Mouse (Mus musculus) heart, embryonic 13.5 days (tissue): ENCODE measurements around the gene Fgf18. TPM values are rescaled to one million over a fixed set of nuclear protein-coding genes. Genes with fewer than 3 reads are reported as not detected.

Experiments
- ATAC-seq: fragments of 200-750 bp; cut with Nextera tagmentation; 2 replicates; pipeline ENCODE4 v1.8.0; 2017; ENCODE audit warnings: moderate TSS enrichment; ENCODE audit not compliant: insufficient number of reproducible peaks, low FRiP score, low TSS enrichment; ENCODE audit errors: extremely low read depth
- H3K27ac ChIP-seq: fragments of 300-500 bp; sonication (generic); replicated peaks from 2 replicates; pipeline ENCODE4 v1.5.1; 2015; ENCODE audit warnings: moderate library complexity, mild to moderate bottlenecking, inconsistent platforms
- H3K27me3 ChIP-seq: fragments of 300-500 bp; sonication (generic); replicated peaks from 2 replicates; pipeline ENCODE4 v1.6.1; 2015; ENCODE audit warnings: mild to moderate bottlenecking, inconsistent platforms
- H3K36me3 ChIP-seq: fragments of 300-500 bp; sonication (generic); 2 replicates; pipeline ENCODE4 v1.6.1; 2015; ENCODE audit warnings: mild to moderate bottlenecking, inconsistent platforms
- H3K4me1 ChIP-seq: fragments of 300-500 bp; sonication (generic); 2 replicates; pipeline ENCODE4 v1.6.1; 2015; ENCODE audit warnings: inconsistent platforms
- H3K4me2 ChIP-seq: fragments of 300-500 bp; sonication (generic); 2 replicates; pipeline ENCODE4 v1.6.1; 2015; ENCODE audit warnings: inconsistent platforms, mild to moderate bottlenecking, moderate library complexity
- H3K4me3 ChIP-seq: fragments of 300-500 bp; sonication (generic); 2 replicates; pipeline ENCODE4 v1.5.1; 2015; ENCODE audit warnings: moderate library complexity, mild to moderate bottlenecking, inconsistent platforms
- H3K9ac ChIP-seq: fragments of 300-500 bp; sonication (generic); 2 replicates; pipeline ENCODE4 v1.6.1; 2015; ENCODE audit warnings: inconsistent platforms, mild to moderate bottlenecking, moderate library complexity
- H3K9me3 ChIP-seq: fragments of 300-500 bp; sonication (generic); 2 replicates; pipeline ENCODE4 v1.6.1; 2016; ENCODE audit warnings: inconsistent platforms
- WGBS: fragments of 180-500 bp; shearing (Covaris S2); methylation state at CpG from one replicate; pipeline ENCODE4 v1.1.7; 2015; ENCODE audit warnings: mixed read lengths; 5-methylcytosine and 5-hydroxymethylcytosine counted together
- polyA plus RNA-seq: library from polyadenylated mRNA; unstranded; fragments of >200 nt; fragmentation: Nextera tagmentation; extraction: Ambion mirVana; gene quantifications from 2 replicates; pipeline ENCODE4 v1.2.1, GENCODE M21; 2015

Gene Fgf18
- 3.3 and 4.3 TPM in 2 replicates for polyA plus RNA-seq

- peak within 1 kb of the TSS; percentile 89 for H3K27ac ChIP-seq
- H3K9me3 ChIP-seq: no peaks in the 10 kb centered on the region
- H3K4me1 ChIP-seq: peaks cover 55% of the 10 kb centered on the region
- ATAC-seq: no peak
- peaks cover 30% of the 10 kb centered on the region for H3K36me3 ChIP-seq
- peak within 1 kb of the TSS; percentile 71 for H3K4me3 ChIP-seq
- H3K27me3 ChIP-seq: peaks cover 27% of the 10 kb centered on the region
- H3K9ac ChIP-seq: peak within 1 kb of the TSS; percentile 84
- under 1% methylated on average over 23 of the region's 53 CpGs for WGBS
- H3K4me2 ChIP-seq: peak within 1 kb of the TSS; percentile 96
Measured at GRCm38 (mm10) chr11:33147171-33147571, at the start of gene Fgf18. Fgf18 (minus strand) TSS chr11:33147400.

- Histone ChIP-seq H3K4me1 (peaks cover 23% of the 10 kb centered on the region), H3K9ac (no peak overlapping the region), H3K9me3 (peaks cover 11% of the 10 kb centered on the region), H3K27ac (no peak overlapping the region), H3K36me3 (no peaks in the 10 kb centered on the region), H3K4me2 (no peak overlapping the region), H3K4me3 (no peak overlapping the region), H3K27me3 (peaks cover 97% of the 10 kb centered on the region)
- WGBS: 13% methylated on average over 24 of the region's 24 CpGs
- no peak for ATAC-seq
Measured at GRCm38 (mm10) chr11:33196447-33197132, 49.4 kb upstream of the Fgf18 start.

- no peak overlapping the region for H3K4me2 ChIP-seq
- H3K9me3 ChIP-seq: peaks cover 11% of the 10 kb centered on the region
- no peaks in the 10 kb centered on the region for H3K36me3 ChIP-seq
- WGBS: 4% methylated on average over 25 of the region's 25 CpGs
- H3K4me3 ChIP-seq: no peak overlapping the region
- no peak overlapping the region for H3K27ac ChIP-seq
- peaks cover 15% of the 10 kb centered on the region for H3K4me1 ChIP-seq
- peaks cover 97% of the 10 kb centered on the region for H3K27me3 ChIP-seq
- no peak overlapping the region for H3K9ac ChIP-seq
- no peak for ATAC-seq
Measured at GRCm38 (mm10) chr11:33195531-33196446, 48.6 kb upstream of the Fgf18 start.

- H3K4me3 ChIP-seq: no peak overlapping the region
- H3K9me3 ChIP-seq: peaks cover 11% of the 10 kb centered on the region
- no peak overlapping the region for H3K9ac ChIP-seq
- H3K4me1 ChIP-seq: peaks cover 7% of the 10 kb centered on the region
- no peak for ATAC-seq
- peaks cover 97% of the 10 kb centered on the region for H3K27me3 ChIP-seq
- H3K27ac ChIP-seq: no peak overlapping the region
- 23% methylated on average over 7 of the region's 7 CpGs for WGBS
- no peak overlapping the region for H3K4me2 ChIP-seq
- H3K36me3 ChIP-seq: no peaks in the 10 kb centered on the region
Measured at GRCm38 (mm10) chr11:33195061-33195460, 47.9 kb upstream of the Fgf18 start.

- Histone ChIP-seq H3K36me3 (no peaks in the 10 kb centered on the region), H3K4me3 (peak overlapping the region; percentile 15; the same call in 1 of the 2 replicates), H3K9ac (0 out of 2 replicates have a peak overlapping the region, but pooled peaks have one; percentile 30), H3K27me3 (peaks cover 87% of the 10 kb centered on the region), H3K4me1 (0 out of 2 replicates have a peak, but pooled peaks cover 4% of the 10 kb centered on the region), H3K9me3 (peaks cover 11% of the 10 kb centered on the region), H3K27ac (no peak overlapping the region), H3K4me2 (no peak overlapping the region)
- under 1% methylated on average over 12 of the region's 12 CpGs for WGBS
- no peak for ATAC-seq
Measured at GRCm38 (mm10) chr11:33193695-33194094, 46.5 kb upstream of the Fgf18 start.

GRCm38 (mm10) chr11:33181804-33182203 lies 34.6 kb upstream of the Fgf18 start:
- ATAC-seq: no peak
- WGBS: 66% methylated on average over 3 of the region's 3 CpGs
- Histone ChIP-seq H3K9ac (no peak overlapping the region), H3K4me2 (no peak overlapping the region), H3K9me3 (no peaks in the 10 kb centered on the region), H3K27ac (no peak overlapping the region), H3K27me3 (peaks cover 65% of the 10 kb centered on the region), H3K36me3 (no peaks in the 10 kb centered on the region), H3K4me1 (peaks cover 10% of the 10 kb centered on the region), H3K4me3 (no peak overlapping the region)

GRCm38 (mm10) chr11:33180701-33181116 lies 33.5 kb upstream of the Fgf18 start:
- Histone ChIP-seq H3K36me3 (no peaks in the 10 kb centered on the region), H3K27ac (no peak overlapping the region), H3K4me1 (peaks cover 10% of the 10 kb centered on the region), H3K9me3 (no peaks in the 10 kb centered on the region), H3K4me3 (peak overlapping the region; percentile 39), H3K9ac (peak overlapping the region; percentile 64), H3K27me3 (peaks cover 67% of the 10 kb centered on the region), H3K4me2 (peak overlapping the region; percentile 73)
- WGBS: 3% methylated on average over 18 of the region's 18 CpGs
- no peak for ATAC-seq

GRCm38 (mm10) chr11:33179802-33180201 lies 32.6 kb upstream of the Fgf18 start:
- Histone ChIP-seq H3K4me3 (no peak overlapping the region), H3K9me3 (no peaks in the 10 kb centered on the region), H3K27me3 (peaks cover 67% of the 10 kb centered on the region), H3K9ac (no peak overlapping the region), H3K4me2 (no peak overlapping the region), H3K27ac (no peak overlapping the region), H3K36me3 (no peaks in the 10 kb centered on the region), H3K4me1 (peaks cover 10% of the 10 kb centered on the region)
- ATAC-seq: no peak
- WGBS: 59% methylated on average over 1 of the region's 1 CpGs

- peaks cover 82% of the 10 kb centered on the region for H3K27me3 ChIP-seq
Measured at GRCm38 (mm10) chr11:33176525-33177245, 29.5 kb upstream of the Fgf18 start.

GRCm38 (mm10) chr11:33175768-33176167 lies 28.6 kb upstream of the Fgf18 start:
- H3K4me2 ChIP-seq: no peak overlapping the region
- H3K9ac ChIP-seq: no peak overlapping the region
- H3K9me3 ChIP-seq: no peaks in the 10 kb centered on the region
- WGBS: 55% methylated on average over 2 of the region's 3 CpGs
- H3K27me3 ChIP-seq: peaks cover 82% of the 10 kb centered on the region
- no peak for ATAC-seq
- H3K4me3 ChIP-seq: no peak overlapping the region
- H3K4me1 ChIP-seq: peaks cover 6% of the 10 kb centered on the region
- H3K27ac ChIP-seq: no peak overlapping the region
- no peaks in the 10 kb centered on the region for H3K36me3 ChIP-seq

More at GRCm38 (mm10) chr11:33176525-33177245, 29.5 kb upstream of the Fgf18 start:
- Histone ChIP-seq H3K36me3 (no peaks in the 10 kb centered on the region), H3K27ac (no peak overlapping the region), H3K4me3 (no peak overlapping the region), H3K4me1 (peaks cover 10% of the 10 kb centered on the region), H3K9ac (0 out of 2 replicates have a peak overlapping the region, but pooled peaks have one; percentile 28), H3K4me2 (no peak overlapping the region), H3K9me3 (no peaks in the 10 kb centered on the region)
- WGBS: 29% methylated on average over 20 of the region's 20 CpGs
- ATAC-seq: no peak

GRCm38 (mm10) chr11:33170489-33170888 lies 23.3 kb upstream of the Fgf18 start:
- Histone ChIP-seq H3K4me1 (no peaks in the 10 kb centered on the region), H3K4me3 (no peak overlapping the region), H3K36me3 (no peaks in the 10 kb centered on the region), H3K27ac (no peak overlapping the region), H3K4me2 (no peak overlapping the region), H3K9ac (no peak overlapping the region), H3K9me3 (no peaks in the 10 kb centered on the region), H3K27me3 (peaks cover 51% of the 10 kb centered on the region)
- no peak for ATAC-seq
- WGBS: 16% methylated on average over 9 of the region's 9 CpGs
